8 mouse cellular contexts compared by ENCODE assay signal in genomic region chr5:136171363-136172341, GRCm38 (mm10). TPM values are rescaled to one million over a fixed set of nuclear protein-coding genes. Genes with fewer than 3 reads are reported as not detected.
A peak's percentile ranks its signal among the peaks of the same experiment; 100 is the strongest.
DNase-seq lines count a peak whose midpoint lies in the region; ATAC-seq and TF ChIP-seq lines count a peak whose summit lies in the region.

No protein-coding gene starts in this region.

- H3K4me3 ChIP-seq in left cerebral cortex, adult 2 months = peak overlapping the region; percentile 65
- peak overlapping the region; percentile 65 for H3K4me3 ChIP-seq in forebrain, postnatal 0 days (ENCODE audit: low read depth, low read length)
- H3K4me3 ChIP-seq in limb, embryonic 15.5 days = peak overlapping the region; percentile 53

- H3K9me3 ChIP-seq in forebrain, postnatal 0 days (ENCODE audit: low read length) = no peaks in the 10 kb centered on the region
- no peaks in the 10 kb centered on the region for H3K9me3 ChIP-seq in limb, embryonic 15.5 days

- peaks cover 5% of the 10 kb centered on the region; the same call in 1 of the 2 replicates for H3K36me3 ChIP-seq in forebrain, postnatal 0 days (ENCODE audit: insufficient read depth)
- H3K36me3 ChIP-seq in limb, embryonic 15.5 days = no peaks in the 10 kb centered on the region

- WGBS in forebrain, postnatal 0 days = 25% methylated on average over 17 of the region's 17 CpGs
- 27% methylated on average over 17 of the region's 17 CpGs for WGBS in limb, embryonic 15.5 days

- H3K27me3 ChIP-seq in forebrain, postnatal 0 days (ENCODE audit: insufficient read depth, low read length) = no peaks in the 10 kb centered on the region
- no peaks in the 10 kb centered on the region for H3K27me3 ChIP-seq in limb, embryonic 15.5 days

- intact Hi-C loops in left cerebral cortex, adult 2 months (cut with DNase I) = no loop called here
- intact Hi-C loops in left cerebral cortex, postnatal 4 days (cut with DNase I) = loop anchor here (5.0 kb wide), 1 partner anchor 34 kb away; the partner anchor contains the start of genes Alkbh4 and Lrwd1
- intact Hi-C loops in left cerebral cortex, postnatal 10 days (cut with DNase I) = no loop called here

- peak overlapping the region; percentile 91; the same call in 1 of the 2 replicates for H3K27ac ChIP-seq in left cerebral cortex, adult 2 months
- H3K27ac ChIP-seq in forebrain, postnatal 0 days (ENCODE audit: low read depth, low read length) = peak overlapping the region; percentile 76
- peak overlapping the region; percentile 68 for H3K27ac ChIP-seq in limb, embryonic 15.5 days

- TF ChIP-seq CTCF in left cerebral cortex, adult 2 months (IDR thresholded peaks at IDR 0.05) = no peak
- no peak for TF ChIP-seq CTCF in forebrain, postnatal 0 days (IDR thresholded peaks at IDR 0.05; ENCODE audit: low read depth)

- peaks cover 6% of the 10 kb centered on the region for H3K4me1 ChIP-seq in forebrain, postnatal 0 days (ENCODE audit: insufficient read depth)
- peaks cover 32% of the 10 kb centered on the region for H3K4me1 ChIP-seq in limb, embryonic 15.5 days

- peak overlapping the region; percentile 73 for H3K4me2 ChIP-seq in forebrain, postnatal 0 days (ENCODE audit: low read depth)
- H3K4me2 ChIP-seq in limb, embryonic 15.5 days = peak overlapping the region; percentile 90

- DNase-seq in left cerebral cortex, adult 2 months (ENCODE audit: extremely low spot score in 1 of 2, low spot score in 2 of 2) = no peak
- DNase-seq in left cerebral cortex, postnatal 4 days = no peak
- peak; percentile 51 for DNase-seq in T-cell, adult 2 months (ENCODE audit: low spot score)
- DNase-seq in forebrain, postnatal 0 days = peak; percentile 41
- peak; percentile 55 to 66 for DNase-seq in monocyte, adult 2 months (ENCODE audit: low read depth in 1 of 2, low spot score in 2 of 2)
- no peak for DNase-seq in left cerebral cortex, postnatal 10 days (ENCODE audit: extremely low spot score in 1 of 2, low spot score in 2 of 2)
- no peak for DNase-seq in cerebellum, postnatal 14 days

- ATAC-seq in forebrain, postnatal 0 days = no peak
- ATAC-seq in limb, embryonic 15.5 days (ENCODE audit: insufficient number of reproducible peaks, low FRiP score, low TSS enrichment, low read depth) = no peak

- peak overlapping the region; percentile 76; the same call in 1 of the 2 replicates for H3K9ac ChIP-seq in forebrain, postnatal 0 days
- H3K9ac ChIP-seq in limb, embryonic 15.5 days = no peak overlapping the region

RNA-seq across cellular contexts. Expression of gene Orai2, which starts 1.1 kb away (rescaled TPM):
- total RNA-seq in left cerebral cortex, adult 2 months (2021) = 10 to 100 TPM; 46.7 to 48.8 TPM
- total RNA-seq in left cerebral cortex, postnatal 4 days (2021) = 10 to 100 TPM; 56.5 to 58.2 TPM
- 76.9 and 105 TPM in 2 replicates for total RNA-seq in forebrain, postnatal 0 days (2014; rRNA removed)
- polyA plus RNA-seq in forebrain, postnatal 0 days (2015; fragmentation: Nextera tagmentation; extraction: Ambion mirVana) = 52.1 and 64.0 TPM in 2 replicates
- 8.3 and 10.3 TPM in 2 replicates for polyA plus RNA-seq in limb, embryonic 15.5 days (2015; fragmentation: Nextera tagmentation; extraction: Ambion mirVana)
- total RNA-seq in left cerebral cortex, postnatal 10 days (2021) = 10 to 100 TPM; 59.8 to 62.6 TPM

RNA-seq across cellular contexts. Expression of gene Prkrip1, which starts 27.1 kb away (rescaled TPM):
- 10 to 100 TPM; 34.7 to 37.7 TPM for total RNA-seq in left cerebral cortex, adult 2 months (2021)
- total RNA-seq in left cerebral cortex, postnatal 4 days (2021) = 10 to 100 TPM; 40.3 to 42.6 TPM
- 16.1 and 19.8 TPM in 2 replicates for total RNA-seq in forebrain, postnatal 0 days (2014; rRNA removed)
- 61.3 and 71.3 TPM in 2 replicates for polyA plus RNA-seq in forebrain, postnatal 0 days (2015; fragmentation: Nextera tagmentation; extraction: Ambion mirVana)
- 45.2 and 51.0 TPM in 2 replicates for polyA plus RNA-seq in limb, embryonic 15.5 days (2015; fragmentation: Nextera tagmentation; extraction: Ambion mirVana)
- total RNA-seq in left cerebral cortex, postnatal 10 days (2021) = 10 to 100 TPM; 41.2 to 42.4 TPM

RNA-seq across cellular contexts. Expression of gene Alkbh4, which starts 35.7 kb away (rescaled TPM):
- total RNA-seq in left cerebral cortex, adult 2 months (2021) = 1 to 10 TPM; 8.5 to 9.6 TPM
- total RNA-seq in left cerebral cortex, postnatal 4 days (2021) = 10 to 100 TPM; 10.7 to 12.8 TPM
- 12.7 and 16.1 TPM in 2 replicates for total RNA-seq in forebrain, postnatal 0 days (2014; rRNA removed)
- polyA plus RNA-seq in forebrain, postnatal 0 days (2015; fragmentation: Nextera tagmentation; extraction: Ambion mirVana) = 16.0 and 16.4 TPM in 2 replicates
- polyA plus RNA-seq in limb, embryonic 15.5 days (2015; fragmentation: Nextera tagmentation; extraction: Ambion mirVana) = 19.8 and 20.7 TPM in 2 replicates
- 10 to 100 TPM in 1 of 2 experiments, 1 to 10 TPM in 1; 9.5 to 11.7 TPM for total RNA-seq in left cerebral cortex, postnatal 10 days (2021)

RNA-seq across cellular contexts. Expression of gene Lrwd1, which starts 35.8 kb away (rescaled TPM):
- total RNA-seq in left cerebral cortex, adult 2 months (2021) = 10 to 100 TPM; 14.8 to 15.2 TPM
- 10 to 100 TPM; 22.1 to 22.5 TPM for total RNA-seq in left cerebral cortex, postnatal 4 days (2021)
- 30.0 and 33.3 TPM in 2 replicates for total RNA-seq in forebrain, postnatal 0 days (2014; rRNA removed)
- 18.9 and 19.7 TPM in 2 replicates for polyA plus RNA-seq in forebrain, postnatal 0 days (2015; fragmentation: Nextera tagmentation; extraction: Ambion mirVana)
- 31.5 and 32.3 TPM in 2 replicates for polyA plus RNA-seq in limb, embryonic 15.5 days (2015; fragmentation: Nextera tagmentation; extraction: Ambion mirVana)
- total RNA-seq in left cerebral cortex, postnatal 10 days (2021) = 10 to 100 TPM; 11.7 to 13.2 TPM

RNA-seq across cellular contexts. Expression of gene Polr2j, which starts 55.2 kb away (rescaled TPM):
- total RNA-seq in left cerebral cortex, adult 2 months (2021) = 10 to 100 TPM; 70.8 to 72.8 TPM
- total RNA-seq in left cerebral cortex, postnatal 4 days (2021) = 10 to 100 TPM; 88.0 to 92.4 TPM
- total RNA-seq in forebrain, postnatal 0 days (2014; rRNA removed) = 85.0 and 123 TPM in 2 replicates
- 237 and 318 TPM in 2 replicates for polyA plus RNA-seq in forebrain, postnatal 0 days (2015; fragmentation: Nextera tagmentation; extraction: Ambion mirVana)
- 195 and 204 TPM in 2 replicates for polyA plus RNA-seq in limb, embryonic 15.5 days (2015; fragmentation: Nextera tagmentation; extraction: Ambion mirVana)
- total RNA-seq in left cerebral cortex, postnatal 10 days (2021) = 10 to 100 TPM; 82.2 to 91.6 TPM

Comparison
In these comparisons a context has a peak if more than half of its experiments do, and no peak if none do; other contexts are left out.
1. DNase-seq: peak in T-cell, adult 2 months (single experiment), forebrain, postnatal 0 days (single experiment) and monocyte, adult 2 months (2 of 2); none in left cerebral cortex, adult 2 months (0 of 2), left cerebral cortex, postnatal 4 days (single experiment), left cerebral cortex, postnatal 10 days (0 of 2) and cerebellum, postnatal 14 days (0 of 2).
2. Peak in every context shown above with its lines, with median percentiles within 50 percentile points of each other: H3K27ac ChIP-seq and H3K4me3 ChIP-seq.